Mouse (Mus musculus): ENCODE results near the gene Tbc1d2b.

The Tbc1d2b gene

GRCm38 (mm10) chr9:90164670-90165453 is 105.7 kb downstream of the Tbc1d2b start:
- DNase-seq: no peak

- peak; percentile 84 for DNase-seq
Measured at GRCm38 (mm10) chr9:90163749-90164095, 106.9 kb downstream of the Tbc1d2b start.

GRCm38 (mm10) chr9:90162926-90163748 is 107.5 kb downstream of the Tbc1d2b start, which contains the start of gene Adamts7:
Gene Adamts7 (plus strand): TSS chr9:90163069.
- DNase-seq: peak; percentile 82

- DNase-seq: peak; percentile 89
Measured at GRCm38 (mm10) chr9:90162243-90162925, 108.2 kb downstream of the Tbc1d2b start.

Measured in kidney, postnatal 10 days (tissue).